Mouse (Mus musculus) erythroblast, embryonic 14.5 days (primary cell): Measurements from ENCODE around the gene Nps.

Source experiments
- GATA1 ChIP-seq: IDR thresholded peaks from 2 replicates; pipeline ENCODE4 v1.6.1; 2012; ENCODE audit warnings: low read length, inconsistent platforms, mixed read lengths
- TAL1 ChIP-seq: IDR thresholded peaks from 3 replicates; pipeline ENCODE4 v1.6.1; 2012; ENCODE audit warnings: low read length, inconsistent platforms, mixed read lengths

GRCm38 (mm10) chr7:135240636-135241035, 17.9 kb upstream of the Nps start:
- TF ChIP-seq TAL1 (no peak), GATA1 (no peak)
